Mouse (Mus musculus) MEL (cell line): Measurements from ENCODE around the gene Macrod2. TPM values are rescaled to one million over a fixed set of nuclear protein-coding genes. Genes with fewer than 3 reads are reported as not detected.

ENCODE experiments used
- DNase-seq: peaks from one replicate; pipeline ENCODE4 v3.0.0; 2011; ENCODE audit warnings: low read depth, low spot score
- H3K27ac ChIP-seq: 2 replicates; pipeline ENCODE4 v1.5.1; 2012; ENCODE audit warnings: low read depth, mild to moderate bottlenecking, control low read depth, low read length, moderate library complexity; ENCODE audit not compliant: control insufficient read depth
- H3K27me3 ChIP-seq, 2 experiments: fragments of 150-350 bp in 1 of 2; sonication (generic) in 1 of 2; 2 replicates each; pipeline ENCODE4 v1.6.1; 2012; ENCODE audit warnings: low read length in 2 of 2, mild to moderate bottlenecking in 2 of 2, improper control_type of control experiment in 1 of 2, moderate library complexity in 1 of 2; ENCODE audit not compliant: insufficient read depth in 2 of 2, control insufficient read depth in 1 of 2
- H3K36me3 ChIP-seq, 2 experiments: 2 replicates each; pipeline ENCODE4 v1.6.1; 2012 to 2014; ENCODE audit warnings: low read length in 2 of 2, improper control_type of control experiment in 1 of 2, inconsistent platforms in 1 of 2, mild to moderate bottlenecking in 1 of 2; ENCODE audit not compliant: insufficient read depth in 2 of 2, control insufficient read depth in 1 of 2
- H3K4me1 ChIP-seq, 2 experiments: fragments of 150-350 bp in 1 of 2; sonication (generic) in 1 of 2; 2 replicates each; pipeline ENCODE4 v1.6.1; 2012; ENCODE audit warnings: low read length in 2 of 2, improper control_type of control experiment in 1 of 2, mild to moderate bottlenecking in 1 of 2; ENCODE audit not compliant: insufficient read depth in 2 of 2, control insufficient read depth in 1 of 2
- H3K4me3 ChIP-seq, 2 experiments: fragments of 150-350 bp in 1 of 2; sonication (generic) in 1 of 2; 2 replicates each; pipeline ENCODE4 v1.5.1; 2012; ENCODE audit warnings: low read depth in 2 of 2, low read length in 2 of 2, mild to moderate bottlenecking in 2 of 2, moderate library complexity in 2 of 2, control low read depth in 1 of 2, improper control_type of control experiment in 1 of 2; ENCODE audit not compliant: control insufficient read depth in 1 of 2, insufficient read depth in 1 of 2
- H3K79me2 ChIP-seq: 2 replicates; pipeline ENCODE4 v1.6.1; 2012; ENCODE audit warnings: mild to moderate bottlenecking, low read length, moderate library complexity; ENCODE audit not compliant: control insufficient read depth, poor library complexity, insufficient read depth
- H3K9ac ChIP-seq: 2 replicates; pipeline ENCODE4 v1.6.1; 2012; ENCODE audit warnings: low read depth, mild to moderate bottlenecking, control low read depth, low read length, moderate library complexity; ENCODE audit not compliant: control insufficient read depth, poor library complexity, severe bottlenecking
- H3K9me3 ChIP-seq: fragments of 150-350 bp; sonication (generic); replicated peaks from 2 replicates; pipeline ENCODE4 v1.6.1; 2012; ENCODE audit warnings: mild to moderate bottlenecking, low read length, improper control_type of control experiment, moderate library complexity; ENCODE audit not compliant: insufficient read depth
- BHLHE40 ChIP-seq: IDR thresholded peaks from 2 replicates; pipeline ENCODE4 v1.6.1; 2012; ENCODE audit warnings: low read depth, mild to moderate bottlenecking, inconsistent platforms, low read length, improper control_type of control experiment, borderline replicate concordance
- E2F4 ChIP-seq: IDR thresholded peaks from 2 replicates; pipeline ENCODE4 v1.6.1; 2011; ENCODE audit warnings: low read depth, low read length, improper control_type of control experiment, borderline replicate concordance
- HCFC1 ChIP-seq: IDR thresholded peaks from 2 replicates; pipeline ENCODE4 v1.6.1; 2012; ENCODE audit warnings: low read depth, mild to moderate bottlenecking, inconsistent platforms, low read length, improper control_type of control experiment, moderate library complexity
- KAT2A ChIP-seq: conservative IDR thresholded peaks from 2 replicates; pipeline ENCODE4 v1.6.1; 2012; ENCODE audit warnings: low read depth, low read length, improper control_type of control experiment, inconsistent platforms
- MXI1 ChIP-seq: IDR thresholded peaks from 2 replicates; pipeline ENCODE4 v1.6.1; 2011; ENCODE audit warnings: mild to moderate bottlenecking, low read depth, low read length, improper control_type of control experiment
- NELFE ChIP-seq: IDR thresholded peaks from 2 replicates; pipeline ENCODE4 v1.6.1; 2011; ENCODE audit warnings: low read depth, low read length, improper control_type of control experiment
- NRF1 ChIP-seq: IDR thresholded peaks from 2 replicates; pipeline ENCODE4 v1.6.1; 2014; ENCODE audit warnings: low read depth, mild to moderate bottlenecking, inconsistent platforms, low read length, improper control_type of control experiment, moderate library complexity; ENCODE audit not compliant: poor library complexity, insufficient read depth, severe bottlenecking
- POLR2AphosphoS5 ChIP-seq: IDR thresholded peaks from 2 replicates; pipeline ENCODE4 v1.6.1; 2012; ENCODE audit warnings: low read depth, borderline replicate concordance, mild to moderate bottlenecking, inconsistent platforms, low read length, moderate library complexity, mixed read lengths
- SMC3 ChIP-seq: IDR thresholded peaks from 2 replicates; pipeline ENCODE4 v1.6.1; 2011; ENCODE audit warnings: low read depth, low read length, improper control_type of control experiment
- UBTF ChIP-seq: IDR thresholded peaks from 2 replicates; pipeline ENCODE4 v1.6.1; 2012; ENCODE audit warnings: low read depth, mild to moderate bottlenecking, inconsistent platforms, low read length, improper control_type of control experiment, moderate library complexity, borderline replicate concordance; ENCODE audit not compliant: insufficient read depth
- USF2 ChIP-seq, 2 experiments: IDR thresholded peaks; 2 replicates each; pipeline ENCODE4 v1.6.1; 2011 to 2012; ENCODE audit warnings: improper control_type of control experiment in 2 of 2, low read length in 2 of 2, borderline replicate concordance in 1 of 2, inconsistent platforms in 1 of 2, low read depth in 1 of 2, mild to moderate bottlenecking in 1 of 2; ENCODE audit not compliant: insufficient read depth in 1 of 2
- polyA plus RNA-seq, 2 experiments: library from polyadenylated mRNA; stranded (reverse) in 1 of 2; unstranded in 1 of 2; fragments of >175 nt in 1 of 2; fragments of >200 nt in 1 of 2; gene quantifications; 2 replicates each; pipeline versions ENCODE4 v1.2.1 to v1.2.4; 2012; ENCODE audit warnings: low replicate concordance in 2 of 2, low read depth in 1 of 2; ENCODE audit not compliant: insufficient read length in 2 of 2, insufficient read depth in 1 of 2, missing spikeins in 1 of 2
- total RNA-seq: library from RNA; depleted of rRNA; stranded (reverse); fragments of 300-350 nt; gene quantifications from 2 replicates; pipeline ENCODE4 v1.2.3, GENCODE M21; 2012

Gene Macrod2
- total and polyA plus RNA-seq, 3 experiments, result not detected

- Histone ChIP-seq H3K9me3 (no peaks in the 10 kb centered on the region), H3K27ac (no peak overlapping the region), H3K79me2 (no peaks in the 10 kb centered on the region), H3K27me3 (no peaks in the 10 kb centered on the region; a peak in 1 of 4 replicates), H3K36me3 (no peaks in the 10 kb centered on the region), H3K9ac (no peak overlapping the region), H3K4me3 (no peak overlapping the region), H3K4me1 (no peaks in the 10 kb centered on the region)
- DNase-seq, result no peak
- TF ChIP-seq E2F4 (no peak), NRF1 (no peak), UBTF (no peak), KAT2A (no peak), POLR2AphosphoS5 (no peak), NELFE (no peak), BHLHE40 (no peak), HCFC1 (no peak)
- TF ChIP-seq, all 39 proteins: peak for 0
Measured at GRCm38 (mm10) chr2:140839880-140840279, 444.8 kb downstream of the Macrod2 start.

- Histone ChIP-seq H3K27ac (no peak overlapping the region), H3K9me3 (no peaks in the 10 kb centered on the region), H3K4me1 (no peaks in the 10 kb centered on the region), H3K4me3 (no peak overlapping the region), H3K36me3 (no peaks in the 10 kb centered on the region), H3K79me2 (no peaks in the 10 kb centered on the region), H3K9ac (no peak overlapping the region), H3K27me3 (no peaks in the 10 kb centered on the region; a peak in 1 of 4 replicates)
- DNase-seq, result no peak
- TF ChIP-seq MXI1, result no peak
Measured at GRCm38 (mm10) chr2:140844030-140844429, 448.9 kb downstream of the Macrod2 start.

GRCm38 (mm10) chr2:140847817-140848428, 452.8 kb downstream of the Macrod2 start:
- Histone ChIP-seq H3K79me2 (no peaks in the 10 kb centered on the region), H3K27me3 (no peaks in the 10 kb centered on the region), H3K9me3 (no peaks in the 10 kb centered on the region), H3K4me1 (no peaks in the 10 kb centered on the region), H3K4me3 (no peak overlapping the region)
- no peak for DNase-seq
- TF ChIP-seq USF2 (IDR thresholded peaks at IDR 0.05; ENCODE audit: borderline replicate concordance in 1 of 2, insufficient read depth in 1 of 2, low read depth in 1 of 2, low read length in 2 of 2), result no peak
- no peak for TF ChIP-seq SMC3
- TF ChIP-seq, all 39 proteins: peak for 0
- Histone ChIP-seq H3K36me3 (no peaks in the 10 kb centered on the region), H3K27ac (no peak overlapping the region), H3K9ac (no peak overlapping the region)
